Comparison of ENCODE assay signal across 15 mouse cellular contexts in the genomic region with DNA sequence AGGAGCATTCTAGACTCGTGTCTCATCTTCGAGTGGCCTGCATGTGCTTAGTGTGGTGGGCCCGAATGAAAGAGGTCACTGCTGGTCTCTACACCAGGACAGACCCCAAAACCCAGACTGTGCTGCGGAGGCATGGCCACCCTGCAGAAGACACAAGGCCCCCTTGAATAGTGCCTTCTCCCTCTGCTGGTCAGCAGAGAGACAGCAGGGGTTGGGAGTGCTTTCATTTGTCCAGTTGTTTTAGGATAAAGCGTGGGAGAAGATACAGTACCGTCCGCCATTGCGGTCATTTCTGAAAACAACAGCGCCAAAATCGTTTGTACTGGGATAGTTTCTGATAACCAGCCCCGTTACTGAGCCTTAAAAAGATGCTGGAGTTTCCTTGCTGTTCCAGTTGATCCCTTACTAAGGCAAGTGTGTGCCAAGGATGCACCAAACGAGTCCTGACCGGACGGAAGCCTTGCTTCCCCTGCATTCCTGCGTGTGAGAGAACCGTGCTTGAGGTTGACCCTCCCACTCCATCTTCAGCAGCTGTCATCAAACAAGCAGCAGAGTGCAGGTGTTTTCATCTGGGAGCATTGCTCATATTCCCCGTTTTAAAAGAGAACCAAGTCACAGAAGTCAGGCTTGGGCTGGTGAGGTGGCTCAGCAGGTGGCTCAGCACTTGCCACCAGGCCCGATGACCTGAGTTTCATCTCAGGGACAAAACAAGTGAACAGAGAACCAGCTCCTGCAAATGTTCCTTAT. TPM values are rescaled to one million over a fixed set of nuclear protein-coding genes. Genes with fewer than 3 reads are reported as not detected.
DNase-seq lines count a peak whose midpoint lies in the region; ATAC-seq and TF ChIP-seq lines count a peak whose summit lies in the region.
"Had no signal": no experiment of that assay in that cellular context is flagged by ENCODE, and none has a peak within 500 bp of the region (broad histone marks: within the 10 kb centered on the region; RNA-seq: fewer than 3 reads in every experiment).

No protein-coding gene starts in this region.

- H3K9ac ChIP-seq in liver, embryonic 12.5 days = no peak overlapping the region
- H3K9ac ChIP-seq in limb, embryonic 11.5 days (ENCODE audit: low read length) = no peak overlapping the region
- H3K9ac ChIP-seq: forebrain, embryonic 13.5 days; liver, embryonic 13.5 days had no signal

- WGBS in liver, embryonic 12.5 days (ENCODE audit: insufficient replicate concordance) = 79% methylated on average over 18 of the region's 18 CpGs
- WGBS in limb, embryonic 11.5 days = 83% methylated on average over 18 of the region's 18 CpGs

- ATAC-seq in liver, embryonic 12.5 days = peak; percentile 48; the same call in 1 of the 2 replicates
- 0 out of 2 replicates have a peak, but pooled peaks have one; percentile 25 for ATAC-seq in limb, embryonic 11.5 days (ENCODE audit: insufficient number of reproducible peaks, low FRiP score, low TSS enrichment, low read depth)
- no peak for ATAC-seq in monocyte, adult 5-6 weeks (replicated peaks; ENCODE audit: insufficient number of reproducible peaks, low FRiP score, low TSS enrichment, poor library complexity, severe bottlenecking)
- ATAC-seq: forebrain, embryonic 13.5 days had no signal

- H3K4me3 ChIP-seq in gastrocnemius, adult 2 months = no peak overlapping the region
- H3K4me3 ChIP-seq in liver, embryonic 12.5 days = no peak overlapping the region
- no peak overlapping the region for H3K4me3 ChIP-seq in limb, embryonic 11.5 days (ENCODE audit: low read depth, low read length)
- H3K4me3 ChIP-seq: forebrain, embryonic 13.5 days; heart, embryonic 10.5 days; liver, embryonic 13.5 days had no signal

- peak; percentile 47 for TF ChIP-seq CTCF in gastrocnemius, adult 2 months (IDR thresholded peaks at IDR 0.05)

- no peaks in the 10 kb centered on the region for H3K9me3 ChIP-seq in liver, embryonic 12.5 days (replicated peaks)
- no peaks in the 10 kb centered on the region for H3K9me3 ChIP-seq in limb, embryonic 11.5 days (ENCODE audit: control insufficient read depth, low read length)
- H3K9me3 ChIP-seq: forebrain, embryonic 13.5 days; heart, embryonic 10.5 days; liver, embryonic 13.5 days had no signal

- intact Hi-C loops in gastrocnemius, adult 2 months (cut with DNase I) = no loop called here
- intact Hi-C loops in gastrocnemius, postnatal 36 days (cut with DNase I) = no loop called here

- H3K36me3 ChIP-seq in liver, embryonic 12.5 days = no peaks in the 10 kb centered on the region
- H3K36me3 ChIP-seq in limb, embryonic 11.5 days (ENCODE audit: control insufficient read depth, insufficient read depth, low read length) = no peaks in the 10 kb centered on the region
- H3K36me3 ChIP-seq: heart, embryonic 10.5 days; liver, embryonic 13.5 days had no signal

- no peak for DNase-seq in gastrocnemius, adult 2 months
- no peak for DNase-seq in gastrocnemius, postnatal 36 days
- DNase-seq in liver (no peak), NIH3T3 (ENCODE audit: low read depth) (peak; percentile 29)
- peak; percentile 37 for DNase-seq in limb, embryonic 11.5 days (ENCODE audit: low spot score)
- no peak for DNase-seq in urinary bladder, postnatal 14 days (ENCODE audit: low spot score)
- DNase-seq: cerebellum, postnatal 25 days; kidney, adult 8-10 months; liver, embryonic 13.5 days; right cerebral cortex, postnatal 25 days; thymus, postnatal 14 days had no signal

- 0 out of 2 replicates have a peak, but pooled peaks cover 5% of the 10 kb centered on the region for H3K4me1 ChIP-seq in liver, embryonic 12.5 days
- H3K4me1 ChIP-seq in limb, embryonic 11.5 days (ENCODE audit: control insufficient read depth, insufficient read depth, low read length) = no peaks in the 10 kb centered on the region
- H3K4me1 ChIP-seq: forebrain, embryonic 13.5 days had no signal

- no peaks in the 10 kb centered on the region for H3K27me3 ChIP-seq in liver, embryonic 12.5 days (replicated peaks)
- H3K27me3 ChIP-seq in limb, embryonic 11.5 days (ENCODE audit: control insufficient read depth, insufficient read depth, low read length) = no peaks in the 10 kb centered on the region
- H3K27me3 ChIP-seq: forebrain, embryonic 13.5 days; liver, embryonic 13.5 days had no signal

- H3K4me2 ChIP-seq in liver, embryonic 12.5 days = no peak overlapping the region
- H3K4me2 ChIP-seq in limb, embryonic 11.5 days (ENCODE audit: low read depth, severe bottlenecking) = no peak overlapping the region
- H3K4me2 ChIP-seq: forebrain, embryonic 13.5 days; liver, embryonic 13.5 days had no signal

- H3K27ac ChIP-seq in gastrocnemius, adult 2 months = no peak overlapping the region
- no peak overlapping the region for H3K27ac ChIP-seq in liver, embryonic 12.5 days
- H3K27ac ChIP-seq in limb, embryonic 11.5 days (replicated peaks; ENCODE audit: low read depth, low read length) = no peak overlapping the region
- H3K27ac ChIP-seq: forebrain, embryonic 13.5 days; heart, embryonic 10.5 days; liver, embryonic 13.5 days had no signal

RNA-seq across cellular contexts. Expression of a gene that starts 34.8 kb away (rescaled TPM):
- 10 to 100 TPM in 1 of 2 experiments, 1 to 10 TPM in 1; 6.2 to 11.4 TPM for total RNA-seq in gastrocnemius, adult 2 months (2021)
- total RNA-seq in gastrocnemius, postnatal 36 days (2021) = 1 to 10 TPM; 8.8 to 9.9 TPM
- 43.3 and 44.3 TPM in 2 replicates for polyA plus RNA-seq in liver, embryonic 12.5 days (2016; fragmentation: Nextera tagmentation; extraction: Ambion mirVana)
- polyA plus RNA-seq in limb, embryonic 11.5 days (2014; fragmentation: Nextera tagmentation; extraction: Ambion mirVana) = 66.3 and 67.2 TPM in 2 replicates
- 32.1 to 76.3 TPM (median 67.0 TPM) in 3 replicates for total RNA-seq in monocyte, adult 5-6 weeks (2017)

Comparison
In these comparisons a context has a peak if more than half of its experiments do, and no peak if none do; other contexts are left out.
1. DNase-seq: peak in NIH3T3 (single experiment) and limb, embryonic 11.5 days (single experiment); none in gastrocnemius, adult 2 months (single experiment), gastrocnemius, postnatal 36 days (0 of 2), liver (single experiment) and urinary bladder, postnatal 14 days (single experiment).